In the genomic region with DNA sequence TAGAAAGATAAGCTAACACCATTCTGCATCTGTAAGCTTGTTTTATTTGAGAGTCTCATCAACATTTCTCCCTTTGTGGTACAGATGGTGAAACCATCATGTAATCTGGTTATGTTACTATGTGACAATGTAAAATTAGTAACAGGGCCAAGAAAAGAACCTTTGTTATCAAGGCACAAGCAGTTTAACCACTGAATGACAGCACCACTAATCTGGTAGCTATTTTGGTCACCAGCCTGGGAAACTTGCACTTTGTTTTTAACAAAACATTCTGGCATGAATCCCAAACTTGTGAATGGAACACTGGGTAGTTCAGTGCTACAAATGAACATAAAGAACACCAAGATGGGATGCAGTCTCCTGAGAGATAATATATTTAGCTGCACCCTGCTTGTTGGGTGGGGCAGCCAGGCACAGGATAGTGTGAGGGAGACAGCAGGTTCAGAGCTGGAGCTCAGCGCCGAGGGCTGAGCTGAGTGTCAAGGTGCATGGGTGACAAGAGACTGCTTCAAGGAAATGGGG, we compare ENCODE assay signal across 9 mouse cellular contexts. TPM values are rescaled to one million over a fixed set of nuclear protein-coding genes. Genes with fewer than 3 reads are reported as not detected.
A peak's percentile ranks its signal among the peaks of the same experiment; 100 is the strongest.
DNase-seq lines count a peak whose midpoint lies in the region; ATAC-seq and TF ChIP-seq lines count a peak whose summit lies in the region.
"Had no signal": no experiment of that assay in that cellular context is flagged by ENCODE, and none has a peak within 500 bp of the region (broad histone marks: within the 10 kb centered on the region; RNA-seq: fewer than 3 reads in every experiment).

No protein-coding gene starts in this region.

- no peak for TF ChIP-seq POLR2A in bone marrow macrophage, adult 2 months (IDR thresholded peaks at IDR 0.05; ENCODE audit: borderline replicate concordance, low read depth, low read length)

- H3K9me3 ChIP-seq in kidney, embryonic 16.5 days (ENCODE audit: low read length) = no peaks in the 10 kb centered on the region

- H3K27me3 ChIP-seq in kidney, embryonic 16.5 days (ENCODE audit: insufficient read depth, low read length) = no peaks in the 10 kb centered on the region

- intact Hi-C loops in heart, postnatal 10 days (cut with DNase I) = loop anchor here (2.0 to 5.0 kb wide), 2 partner anchors 23 to 37 kb away; partner anchors contain the start of genes Fyttd1 and Rubcn

- no peak overlapping the region for H3K4me3 ChIP-seq in kidney, embryonic 16.5 days (ENCODE audit: low read length)
- H3K4me3 ChIP-seq in bone marrow macrophage, adult 2 months (ENCODE audit: insufficient read depth, low read length) = no peak overlapping the region

- no peak for DNase-seq in kidney, adult 11 months
- DNase-seq in 3T3-L1 (ENCODE audit: low read depth, low spot score) = peak; percentile 75
- peak; percentile 70 to 72 for DNase-seq in heart, postnatal 10 days
- DNase-seq in ovary, adult 18-20 months (ENCODE audit: low spot score) = no peak
- DNase-seq in adrenal gland, adult 2 months = no peak
- DNase-seq in urinary bladder, postnatal 10 days (ENCODE audit: low spot score) = no peak

- no peak for ATAC-seq in kidney, embryonic 16.5 days (ENCODE audit: low FRiP score, low TSS enrichment)

- H3K9ac ChIP-seq in kidney, embryonic 16.5 days (replicated peaks; ENCODE audit: low read length) = no peak overlapping the region

- 0 out of 2 replicates have a peak, but pooled peaks cover 4% of the 10 kb centered on the region for H3K4me1 ChIP-seq in kidney, embryonic 16.5 days (ENCODE audit: insufficient read depth, low read length)
- peaks cover 34% of the 10 kb centered on the region for H3K4me1 ChIP-seq in bone marrow macrophage, adult 2 months (ENCODE audit: control insufficient read depth, insufficient read depth, low read length)

- WGBS in kidney, embryonic 16.5 days = 87% methylated on average over 2 of the region's 2 CpGs

- no peak overlapping the region for H3K4me2 ChIP-seq in kidney, embryonic 16.5 days (replicated peaks; ENCODE audit: low read depth, low read length)

- TF ChIP-seq CTCF in bone marrow macrophage, adult 2 months (IDR thresholded peaks at IDR 0.05; ENCODE audit: low read depth, low read length) = no peak

- peaks cover 14% of the 10 kb centered on the region for H3K36me3 ChIP-seq in kidney, embryonic 16.5 days (ENCODE audit: insufficient read depth, low read length)

- peak overlapping the region; percentile 76 for H3K27ac ChIP-seq in kidney, embryonic 16.5 days (ENCODE audit: low read length)
- peak overlapping the region; percentile 92 for H3K27ac ChIP-seq in bone marrow macrophage, adult 2 months (ENCODE audit: insufficient read depth, low read depth, low read length)

RNA-seq across cellular contexts. Expression of gene Fyttd1, which starts 23.2 kb away (rescaled TPM):
- polyA plus RNA-seq in kidney, embryonic 16.5 days (2015; fragmentation: Nextera tagmentation; extraction: Ambion mirVana) = 102 and 109 TPM in 2 replicates
- 33.0 and 34.7 TPM in 2 replicates for polyA plus RNA-seq in bone marrow macrophage, adult 2 months (2012; ENCODE audit: insufficient read depth, insufficient read length, missing spikeins)
- total RNA-seq in heart, postnatal 10 days (2021) = 100 to 1,000 TPM; 115 to 125 TPM
- 100 to 1,000 TPM; 102 to 133 TPM for total RNA-seq in adrenal gland, adult 2 months (2021)
- polyA plus RNA-seq in adrenal gland, adult 2 months (2012; rRNA removed) = 2.7 and 2.9 TPM in 2 replicates

RNA-seq across cellular contexts. Expression of gene Rubcn, which starts 23.5 kb away (rescaled TPM):
- polyA plus RNA-seq in kidney, embryonic 16.5 days (2015; fragmentation: Nextera tagmentation; extraction: Ambion mirVana) = 23.7 and 24.2 TPM in 2 replicates
- polyA plus RNA-seq in bone marrow macrophage, adult 2 months (2012; ENCODE audit: insufficient read depth, insufficient read length, missing spikeins) = 35.4 and 39.7 TPM in 2 replicates
- total RNA-seq in heart, postnatal 10 days (2021) = 10 to 100 TPM; 30.4 to 40.8 TPM
- total RNA-seq in adrenal gland, adult 2 months (2021) = 10 to 100 TPM; 23.7 to 32.4 TPM
- polyA plus RNA-seq in adrenal gland, adult 2 months (2012; rRNA removed) = 31.1 TPM in 2 replicates

RNA-seq across cellular contexts. Expression of gene Smbd1, which starts 43.8 kb away (rescaled TPM):
- polyA plus RNA-seq in kidney, embryonic 16.5 days (2015; fragmentation: Nextera tagmentation; extraction: Ambion mirVana) = not detected in 2 replicates
- polyA plus RNA-seq in bone marrow macrophage, adult 2 months (2012; ENCODE audit: insufficient read depth, insufficient read length, missing spikeins) = not detected in 2 replicates
- total RNA-seq in heart, postnatal 10 days (2021) = not detected
- not detected for total RNA-seq in adrenal gland, adult 2 months (2021)
- not detected in 2 replicates for polyA plus RNA-seq in adrenal gland, adult 2 months (2012; rRNA removed)
- polyA plus RNA-seq: limb, embryonic 11.5 days had no signal

RNA-seq across cellular contexts. Expression of gene Muc20, which starts 56.9 kb away (rescaled TPM):
- polyA plus RNA-seq in kidney, embryonic 16.5 days (2015; fragmentation: Nextera tagmentation; extraction: Ambion mirVana) = 6.2 and 8.0 TPM in 2 replicates
- polyA plus RNA-seq in bone marrow macrophage, adult 2 months (2012; ENCODE audit: insufficient read depth, insufficient read length, missing spikeins) = not detected in 2 replicates
- total RNA-seq in heart, postnatal 10 days (2021) = under 1 TPM in 1 of 2 experiments, not detected in 1; 0.12 TPM
- total RNA-seq in adrenal gland, adult 2 months (2021) = under 1 TPM; 0.20 to 0.24 TPM
- polyA plus RNA-seq in adrenal gland, adult 2 months (2012; rRNA removed) = not detected in 2 replicates
- polyA plus RNA-seq: limb, embryonic 11.5 days had no signal

RNA-seq across cellular contexts. Expression of gene Lrch3, which starts 59.8 kb away (rescaled TPM):
- 22.7 and 23.7 TPM in 2 replicates for polyA plus RNA-seq in kidney, embryonic 16.5 days (2015; fragmentation: Nextera tagmentation; extraction: Ambion mirVana)
- polyA plus RNA-seq in bone marrow macrophage, adult 2 months (2012; ENCODE audit: insufficient read depth, insufficient read length, missing spikeins) = 29.1 and 32.7 TPM in 2 replicates
- total RNA-seq in heart, postnatal 10 days (2021) = 10 to 100 TPM; 32.5 to 32.6 TPM
- 10 to 100 TPM; 31.3 to 37.6 TPM for total RNA-seq in adrenal gland, adult 2 months (2021)
- 14.9 and 17.8 TPM in 2 replicates for polyA plus RNA-seq in adrenal gland, adult 2 months (2012; rRNA removed)

Comparison
In these comparisons a context has a peak if more than half of its experiments do, and no peak if none do; other contexts are left out.
1. DNase-seq: peak in 3T3-L1 (single experiment) and heart, postnatal 10 days (2 of 2); none in kidney, adult 11 months (single experiment), ovary, adult 18-20 months (single experiment), adrenal gland, adult 2 months (single experiment) and urinary bladder, postnatal 10 days (single experiment).